Comparison of ENCODE assay signal across 9 mouse cellular contexts in genomic region chr7:49634291-49635073, GRCm38 (mm10). TPM values are rescaled to one million over a fixed set of nuclear protein-coding genes. Genes with fewer than 3 reads are reported as not detected.
DNase-seq lines count a peak whose midpoint lies in the region; ATAC-seq lines count a peak whose summit lies in the region.
"Had no signal": no experiment of that assay in that cellular context is flagged by ENCODE, and none has a peak within 500 bp of the region (broad histone marks: within the 10 kb centered on the region; RNA-seq: fewer than 3 reads in every experiment).

No protein-coding gene starts in this region.

- H3K9me3 ChIP-seq in kidney, embryonic 16.5 days (ENCODE audit: low read length) = no peaks in the 10 kb centered on the region; the same call in 1 of the 2 replicates
- no peaks in the 10 kb centered on the region for H3K9me3 ChIP-seq in embryonic facial prominence, embryonic 13.5 days
- no peaks in the 10 kb centered on the region for H3K9me3 ChIP-seq in limb, embryonic 10.5 days (replicated peaks)
- no peaks in the 10 kb centered on the region for H3K9me3 ChIP-seq in neural tube, embryonic 13.5 days

- peak overlapping the region; percentile 40 for H3K4me3 ChIP-seq in kidney, embryonic 16.5 days (ENCODE audit: low read length)
- peak overlapping the region; percentile 35; the same call in 1 of the 2 replicates for H3K4me3 ChIP-seq in embryonic facial prominence, embryonic 13.5 days
- peak overlapping the region; percentile 39 for H3K4me3 ChIP-seq in limb, embryonic 10.5 days
- peak overlapping the region; percentile 20 for H3K4me3 ChIP-seq in neural tube, embryonic 13.5 days

- DNase-seq in kidney, postnatal 10 days = no peak
- DNase-seq in limb, embryonic 10.5 days (ENCODE audit: low spot score) = no peak
- no peak for DNase-seq in yolk sac, embryonic 10.5 days (ENCODE audit: low spot score)
- no peak for DNase-seq in c-Kit-positive CD71-positive TER-119-positive erythroid progenitor cells, embryonic 14.5 days (ENCODE audit: low spot score)
- DNase-seq in frontal cortex, postnatal 25 days (ENCODE audit: low spot score in 2 of 2) = no peak

- WGBS in kidney, embryonic 16.5 days = under 1% methylated on average over 26 of the region's 26 CpGs
- under 1% methylated on average over 26 of the region's 26 CpGs for WGBS in embryonic facial prominence, embryonic 13.5 days
- under 1% methylated on average over 26 of the region's 26 CpGs for WGBS in limb, embryonic 10.5 days
- WGBS in neural tube, embryonic 13.5 days = under 1% methylated on average over 26 of the region's 26 CpGs

- H3K4me1 ChIP-seq in kidney, embryonic 16.5 days (ENCODE audit: insufficient read depth, low read length) = peaks cover 22% of the 10 kb centered on the region
- H3K4me1 ChIP-seq in embryonic facial prominence, embryonic 13.5 days = peaks cover 31% of the 10 kb centered on the region
- peaks cover 38% of the 10 kb centered on the region for H3K4me1 ChIP-seq in limb, embryonic 10.5 days
- peaks cover 24% of the 10 kb centered on the region for H3K4me1 ChIP-seq in neural tube, embryonic 13.5 days (replicated peaks)

- H3K36me3 ChIP-seq in kidney, embryonic 16.5 days (ENCODE audit: insufficient read depth, low read length) = no peaks in the 10 kb centered on the region
- no peaks in the 10 kb centered on the region for H3K36me3 ChIP-seq in embryonic facial prominence, embryonic 13.5 days
- no peaks in the 10 kb centered on the region for H3K36me3 ChIP-seq in limb, embryonic 10.5 days
- no peaks in the 10 kb centered on the region for H3K36me3 ChIP-seq in neural tube, embryonic 13.5 days

- no peak for ATAC-seq in kidney, embryonic 16.5 days (ENCODE audit: low FRiP score, low TSS enrichment)
- no peak for ATAC-seq in embryonic facial prominence, embryonic 13.5 days (ENCODE audit: insufficient number of reproducible peaks, insufficient read depth, low FRiP score, low TSS enrichment, low read depth)
- 0 out of 2 replicates have a peak, but pooled peaks have one; percentile 40 for ATAC-seq in neural tube, embryonic 13.5 days (ENCODE audit: low read depth)

- H3K27ac ChIP-seq in kidney, embryonic 16.5 days (ENCODE audit: low read length) = no peak overlapping the region
- H3K27ac ChIP-seq in embryonic facial prominence, embryonic 13.5 days = no peak overlapping the region
- H3K27ac ChIP-seq in limb, embryonic 10.5 days = no peak overlapping the region
- H3K27ac ChIP-seq in neural tube, embryonic 13.5 days (replicated peaks) = no peak overlapping the region

- H3K9ac ChIP-seq in kidney, embryonic 16.5 days (replicated peaks; ENCODE audit: low read length) = no peak overlapping the region
- no peak overlapping the region for H3K9ac ChIP-seq in embryonic facial prominence, embryonic 13.5 days
- H3K9ac ChIP-seq in neural tube, embryonic 13.5 days = no peak overlapping the region

- peaks cover 95% of the 10 kb centered on the region for H3K27me3 ChIP-seq in kidney, embryonic 16.5 days (ENCODE audit: insufficient read depth, low read length)
- peaks cover 98% of the 10 kb centered on the region for H3K27me3 ChIP-seq in embryonic facial prominence, embryonic 13.5 days
- H3K27me3 ChIP-seq in limb, embryonic 10.5 days (ENCODE audit: low read depth, poor library complexity, severe bottlenecking) = peaks cover 100% of the 10 kb centered on the region
- H3K27me3 ChIP-seq in neural tube, embryonic 13.5 days = peaks cover 100% of the 10 kb centered on the region

- H3K4me2 ChIP-seq in kidney, embryonic 16.5 days (replicated peaks; ENCODE audit: low read depth, low read length) = peak overlapping the region; percentile 59
- H3K4me2 ChIP-seq in embryonic facial prominence, embryonic 13.5 days = peak overlapping the region; percentile 53
- peak overlapping the region; percentile 37 for H3K4me2 ChIP-seq in neural tube, embryonic 13.5 days

RNA-seq across cellular contexts. Expression of gene Dbx1, which starts 2.2 kb away (rescaled TPM):
- not detected in 2 replicates for polyA plus RNA-seq in kidney, embryonic 16.5 days (2015; fragmentation: Nextera tagmentation; extraction: Ambion mirVana)
- 0.28 and 0.44 TPM in 2 replicates for polyA plus RNA-seq in embryonic facial prominence, embryonic 13.5 days (2015; fragmentation: Nextera tagmentation; extraction: Ambion mirVana)
- polyA plus RNA-seq in limb, embryonic 10.5 days (2016; fragmentation: Nextera tagmentation; extraction: Ambion mirVana) = not detected in 2 replicates
- 6.0 and 8.4 TPM in 2 replicates for polyA plus RNA-seq in neural tube, embryonic 13.5 days (2015; fragmentation: Nextera tagmentation; extraction: Ambion mirVana)
- polyA plus RNA-seq: small intestine, adult 2 months had no signal
